Mouse (Mus musculus) layer of hippocampus, adult 18-20 months (tissue): ENCODE measurements at regions not wholly inside any gene's neighbourhood (a gene's known extent, or its start where the extent isn't known, plus 50 kb on each side); places are given as distances from the start of the nearest gene placed in this dataset.

Experiments
- DNase-seq, 2 experiments: peaks; one replicate each; pipeline ENCODE4 v3.0.0; 2022; ENCODE audit warnings: low spot score in 2 of 2

GRCm38 (mm10) chr14:46220483-46220882 is 158.7 kb upstream of the Gm15217 start:
- DNase-seq = no peak

- no peak for DNase-seq
These were observed 157.1 kb upstream of the Gm15217 start for GRCm38 (mm10) chr14:46221897-46222669.

- no peak for DNase-seq
These were observed 156.2 kb upstream of the Gm15217 start for GRCm38 (mm10) chr14:46223008-46223407.

- DNase-seq = no peak
These were observed 154.7 kb upstream of the Gm15217 start for GRCm38 (mm10) chr14:46224421-46224950.

GRCm38 (mm10) chr14:46225851-46226608 is 153.2 kb upstream of the Gm15217 start:
- no peak for DNase-seq

GRCm38 (mm10) chr14:46234040-46234439 is 145.2 kb upstream of the Gm15217 start:
- no peak for DNase-seq

- DNase-seq = no peak
These were observed 144.4 kb upstream of the Gm15217 start for GRCm38 (mm10) chr14:46234835-46235234.

- DNase-seq = peak in 1 of 2 experiments; percentile 5
These were observed 139.0 kb upstream of the Gm15217 start for GRCm38 (mm10) chr14:46240046-46240800.

GRCm38 (mm10) chr14:46240896-46241295 is 138.3 kb upstream of the Gm15217 start:
- DNase-seq = peak in 1 of 2 experiments; percentile 4

- no peak for DNase-seq
These were observed 131.4 kb upstream of the Gm15217 start for GRCm38 (mm10) chr14:46247491-46248484.

- DNase-seq = no peak
These were observed 130.1 kb upstream of the Gm15217 start for GRCm38 (mm10) chr14:46249141-46249540.

GRCm38 (mm10) chr14:46255261-46255660 is 124.0 kb upstream of the Gm15217 start:
- DNase-seq = no peak

GRCm38 (mm10) chr14:46256336-46256735 is 122.9 kb upstream of the Gm15217 start:
- no peak for DNase-seq

- no peak for DNase-seq
These were observed 121.9 kb upstream of the Gm15217 start for GRCm38 (mm10) chr14:46257311-46257710.

GRCm38 (mm10) chr14:46258551-46258950 is 120.7 kb upstream of the Gm15217 start:
- DNase-seq = no peak

GRCm38 (mm10) chr14:46260291-46260980 is 118.8 kb upstream of the Gm15217 start:
- no peak for DNase-seq

GRCm38 (mm10) chr14:46275455-46275854 is 103.8 kb upstream of the Gm15217 start:
- no peak for DNase-seq

- no peak for DNase-seq
These were observed 102.0 kb upstream of the Gm15217 start for GRCm38 (mm10) chr14:46276926-46277831.
